Comparison of ENCODE assay signal across 8 mouse cellular contexts in the genomic region with DNA sequence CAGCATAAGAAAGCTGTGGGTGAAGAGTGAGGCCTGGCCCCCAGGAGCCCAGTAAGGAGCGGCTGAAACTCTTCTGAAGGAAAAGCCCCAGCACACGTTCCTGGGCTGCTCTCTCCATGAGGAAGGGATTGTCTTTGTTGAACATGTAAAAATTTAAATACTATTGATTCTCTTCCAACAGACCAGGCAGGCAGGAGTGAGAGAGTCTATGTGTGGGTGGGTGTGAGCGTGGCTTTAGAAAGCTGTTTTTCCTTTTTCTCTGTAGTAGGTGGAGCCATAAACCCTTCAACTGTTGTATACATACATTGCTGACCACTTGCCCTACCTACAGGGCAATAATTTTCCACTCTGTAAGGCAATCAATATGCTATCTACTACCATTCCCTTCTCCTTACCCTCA.
DNase-seq lines count a peak whose midpoint lies in the region; ATAC-seq lines count a peak whose summit lies in the region.

No protein-coding gene starts in this region.

- peak overlapping the region; percentile 98 for H3K27ac ChIP-seq in forebrain, embryonic 12.5 days
- peak overlapping the region; percentile 28; the same call in 1 of the 2 replicates for H3K27ac ChIP-seq in limb, embryonic 13.5 days

- no peak overlapping the region for H3K9ac ChIP-seq in forebrain, embryonic 12.5 days
- no peak overlapping the region for H3K9ac ChIP-seq in limb, embryonic 13.5 days

- no peak for ATAC-seq in forebrain, embryonic 12.5 days (ENCODE audit: low FRiP score)
- ATAC-seq in limb, embryonic 13.5 days (ENCODE audit: low FRiP score, low read depth) = no peak

- DNase-seq in frontal cortex, adult 2 months (ENCODE audit: extremely low spot score in 1 of 2, low spot score in 1 of 2) = peak; percentile 20 to 62
- no peak for DNase-seq in frontal cortex, postnatal 10 days (ENCODE audit: low spot score in 2 of 2)
- DNase-seq in CD4-positive helper T cell, adult 2 months (ENCODE audit: low read depth, low spot score) = peak; percentile 11
- DNase-seq in adipocyte (ENCODE audit: low spot score) = no peak
- no peak for DNase-seq in urinary bladder, adult 18-20 months (ENCODE audit: low spot score in 2 of 2)
- DNase-seq in spleen, postnatal 14 days (ENCODE audit: low spot score in 2 of 2) = no peak

- 0 out of 2 replicates have a peak, but pooled peaks cover under 1% of the 10 kb centered on the region for H3K27me3 ChIP-seq in forebrain, embryonic 12.5 days
- H3K27me3 ChIP-seq in limb, embryonic 13.5 days = no peaks in the 10 kb centered on the region

- H3K36me3 ChIP-seq in forebrain, embryonic 12.5 days (replicated peaks) = no peaks in the 10 kb centered on the region
- no peaks in the 10 kb centered on the region for H3K36me3 ChIP-seq in limb, embryonic 13.5 days

- 20% methylated on average over 3 of the region's 3 CpGs for WGBS in forebrain, embryonic 12.5 days
- WGBS in limb, embryonic 13.5 days = 32% methylated on average over 3 of the region's 3 CpGs

- H3K4me2 ChIP-seq in forebrain, embryonic 12.5 days = peak overlapping the region; percentile 66; the same call in 1 of the 2 replicates
- H3K4me2 ChIP-seq in limb, embryonic 13.5 days (replicated peaks) = peak overlapping the region; percentile 72; the same call in 1 of the 2 replicates

- H3K4me3 ChIP-seq in forebrain, embryonic 12.5 days (replicated peaks) = no peak overlapping the region
- H3K4me3 ChIP-seq in limb, embryonic 13.5 days = no peak overlapping the region

- no peaks in the 10 kb centered on the region for H3K9me3 ChIP-seq in forebrain, embryonic 12.5 days
- H3K9me3 ChIP-seq in limb, embryonic 13.5 days = no peaks in the 10 kb centered on the region

- H3K4me1 ChIP-seq in forebrain, embryonic 12.5 days = peaks cover 7% of the 10 kb centered on the region
- peaks cover 10% of the 10 kb centered on the region; the same call in 1 of the 2 replicates for H3K4me1 ChIP-seq in limb, embryonic 13.5 days

Comparison
In these comparisons a context has a peak if more than half of its experiments do, and no peak if none do; other contexts are left out.
1. DNase-seq: peak in frontal cortex, adult 2 months (2 of 2) and CD4-positive helper T cell, adult 2 months (single experiment); none in frontal cortex, postnatal 10 days (0 of 2), adipocyte (single experiment), urinary bladder, adult 18-20 months (0 of 2) and spleen, postnatal 14 days (0 of 2).